Mouse (Mus musculus): ENCODE measurements at regions not wholly inside any gene's neighbourhood (a gene's known extent, or its start where the extent isn't known, plus 50 kb on each side); places are given as distances from the start of the nearest gene placed in this dataset.
A peak's percentile ranks its signal among the peaks of the same experiment; 100 is the strongest.

DNA sequence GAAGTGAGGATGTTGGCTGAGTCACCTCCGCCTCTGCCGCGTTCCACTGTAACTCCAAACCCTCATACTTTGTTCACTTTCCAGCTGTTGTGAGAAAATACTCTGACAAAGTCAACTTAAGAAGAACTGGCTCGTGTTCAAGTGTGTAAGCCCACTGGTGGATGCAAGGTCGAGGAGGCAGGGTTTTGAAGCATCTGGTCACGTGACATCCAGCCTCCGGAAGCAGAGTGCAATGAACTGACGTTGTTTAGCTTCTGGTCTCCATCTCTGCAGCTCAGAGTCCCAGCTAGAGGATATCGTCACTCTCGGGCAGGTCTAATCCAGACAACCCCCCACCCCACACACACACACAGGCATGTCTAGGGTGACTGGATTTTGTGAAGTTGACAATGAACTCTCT, 140.1 kb downstream of the Kcnk1 start:
- H3K27me3 ChIP-seq (replicated peaks): peaks cover 45% of the 10 kb centered on the region
- H3K27ac ChIP-seq (ENCODE audit: insufficient read depth, low read depth): no peak overlapping the region
- no peaks in the 10 kb centered on the region; a peak in 1 of 4 replicates for H3K4me1 ChIP-seq (ENCODE audit: control insufficient read depth in 1 of 2, insufficient read depth in 2 of 2)
- dilution Hi-C loops (cut with MboI; ENCODE audit: extremely low pct_ligation_motif_present, extremely low pct_unique_long_range_greater_than_20kb, low sequenced_read_pairs): no loop called here
- no peak overlapping the region for H3K9ac ChIP-seq (ENCODE audit: insufficient read depth, low read depth)
- no peak for TF ChIP-seq CHD2 (IDR thresholded peaks at IDR 0.05; ENCODE audit: low read length)
- TF ChIP-seq USF1 (IDR thresholded peaks at IDR 0.05; ENCODE audit: low read depth, low read length): peak; percentile 31; the same call in 1 of the 2 replicates
- TF ChIP-seq USF2 (conservative IDR thresholded peaks at IDR 0.05; ENCODE audit: low read depth, low read length): peak; percentile 37
- peak; percentile 33; the same call in 1 of the 2 replicates for TF ChIP-seq BHLHE40 (IDR thresholded peaks at IDR 0.05; ENCODE audit: low read depth, low read length)
- H3K4me2 ChIP-seq (ENCODE audit: insufficient read depth, low read depth, poor library complexity, severe bottlenecking): no peak overlapping the region
- no peaks in the 10 kb centered on the region for H3K9me3 ChIP-seq (replicated peaks; ENCODE audit: low read length)
- no peaks in the 10 kb centered on the region for H3K79me2 ChIP-seq (replicated peaks; ENCODE audit: control insufficient read depth, extremely low read depth, insufficient read depth, poor library complexity, severe bottlenecking)
- in situ Hi-C loops (cut with MboI; ENCODE audit: low pct_ligation_motif_present, low pct_unique_long_range_greater_than_20kb, low sequenced_read_pairs): no loop called here
- no peak for DNase-seq (ENCODE audit: extremely low read depth)
- H3K36me3 ChIP-seq (replicated peaks in 1 of 2; ENCODE audit: control insufficient read depth in 1 of 2, insufficient read depth in 1 of 2, low read length in 1 of 2): no peaks in the 10 kb centered on the region
- H3K4me3 ChIP-seq (replicated peaks in 1 of 3; ENCODE audit: low read depth in 2 of 3, low read length in 2 of 3, poor library complexity in 1 of 3): no peak overlapping the region

DNA sequence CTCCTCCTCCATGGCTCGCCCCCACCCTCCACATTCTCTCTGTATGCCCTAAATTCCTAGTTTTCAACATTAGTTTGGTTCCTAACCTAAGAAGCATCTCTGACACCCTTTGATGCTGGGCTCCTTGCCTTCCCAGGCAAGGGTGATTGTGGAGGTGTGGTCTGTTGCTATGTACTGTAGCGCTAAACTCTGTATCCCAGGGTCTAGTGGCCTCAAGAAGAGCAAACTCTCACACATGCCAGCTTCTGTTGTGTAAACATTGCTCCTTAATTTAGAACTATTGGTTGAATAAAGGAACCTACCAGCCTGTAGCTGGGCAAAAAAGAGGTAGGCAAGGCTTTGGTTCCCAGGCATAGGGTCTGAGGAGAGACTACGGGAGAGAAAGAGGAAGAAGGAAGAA, 140.6 kb downstream of the Kcnk1 start:
- H3K4me1 ChIP-seq (ENCODE audit: control insufficient read depth in 1 of 2, insufficient read depth in 2 of 2): no peaks in the 10 kb centered on the region; a peak in 1 of 4 replicates
- dilution Hi-C loops (cut with MboI; ENCODE audit: extremely low pct_ligation_motif_present, extremely low pct_unique_long_range_greater_than_20kb, low sequenced_read_pairs): no loop called here
- TF ChIP-seq JUND (conservative IDR thresholded peaks at IDR 0.05; ENCODE audit: low read depth, low read length) (no peak), ZKSCAN1 (IDR thresholded peaks at IDR 0.05; ENCODE audit: borderline replicate concordance, low read depth, low read length) (no peak), ETS1 (conservative IDR thresholded peaks at IDR 0.05; ENCODE audit: low read depth, low read length) (no peak), NELFE (IDR thresholded peaks at IDR 0.05; ENCODE audit: low read depth, low read length) (no peak), NRF1 (IDR thresholded peaks at IDR 0.05; ENCODE audit: low read depth, low read length) (no peak), MAX (IDR thresholded peaks at IDR 0.05; ENCODE audit: low read length) (no peak), PAX5 (IDR thresholded peaks at IDR 0.05; ENCODE audit: low read length) (no peak), ZMIZ1 (IDR thresholded peaks at IDR 0.05; ENCODE audit: low read depth, low read length) (no peak), BHLHE40 (IDR thresholded peaks at IDR 0.05; ENCODE audit: low read depth, low read length) (no peak), ZC3H11A (IDR thresholded peaks at IDR 0.05; ENCODE audit: low read depth, low read length) (no peak), ELF1 (IDR thresholded peaks at IDR 0.05; ENCODE audit: low read depth, low read length) (no peak), UBTF (IDR thresholded peaks at IDR 0.05; ENCODE audit: low read depth, low read length) (no peak), MEF2A (IDR thresholded peaks at IDR 0.05; ENCODE audit: borderline replicate concordance, low read depth, low read length) (no peak), MAZ (IDR thresholded peaks at IDR 0.05; ENCODE audit: low read depth, low read length) (no peak), CHD2 (IDR thresholded peaks at IDR 0.05; ENCODE audit: low read length) (no peak), GABPA (IDR thresholded peaks at IDR 0.05; ENCODE audit: insufficient replicate concordance, low read depth, low read length) (no peak), CTCF (conservative IDR thresholded peaks at IDR 0.05 in 1 of 2, IDR thresholded peaks at IDR 0.05 in 1 of 2; ENCODE audit: low read depth in 2 of 2, low read length in 2 of 2) (no peak)
- in situ Hi-C loops (cut with MboI; ENCODE audit: low pct_ligation_motif_present, low pct_unique_long_range_greater_than_20kb, low sequenced_read_pairs): no loop called here
- no peak overlapping the region for H3K4me2 ChIP-seq (ENCODE audit: insufficient read depth, low read depth, poor library complexity, severe bottlenecking)
- no peak overlapping the region for H3K9ac ChIP-seq (ENCODE audit: insufficient read depth, low read depth)
- H3K36me3 ChIP-seq (replicated peaks in 1 of 2; ENCODE audit: control insufficient read depth in 1 of 2, insufficient read depth in 1 of 2, low read length in 1 of 2): no peaks in the 10 kb centered on the region
- H3K79me2 ChIP-seq (replicated peaks; ENCODE audit: control insufficient read depth, extremely low read depth, insufficient read depth, poor library complexity, severe bottlenecking): no peaks in the 10 kb centered on the region
- no peak overlapping the region for H3K27ac ChIP-seq (ENCODE audit: insufficient read depth, low read depth)
- H3K27me3 ChIP-seq (replicated peaks): peaks cover 44% of the 10 kb centered on the region
- H3K9me3 ChIP-seq (replicated peaks; ENCODE audit: low read length): no peaks in the 10 kb centered on the region
- no peak for DNase-seq (ENCODE audit: extremely low read depth)
- H3K4me3 ChIP-seq (replicated peaks in 1 of 3; ENCODE audit: low read depth in 2 of 3, low read length in 2 of 3, poor library complexity in 1 of 3): no peak overlapping the region

Data from CH12.LX (cell line).